Mouse (Mus musculus) stomach, postnatal 0 days (tissue): ENCODE results near the gene Rgs7bp. TPM values are rescaled to one million over a fixed set of nuclear protein-coding genes. Genes with fewer than 3 reads are reported as not detected.

ENCODE experiments used
- ATAC-seq: fragments of 200-750 bp; cut with Nextera tagmentation; 2 replicates; pipeline ENCODE4 v1.8.0; 2017; ENCODE audit not compliant: low FRiP score, low TSS enrichment
- DNase-seq: peaks from one replicate; pipeline ENCODE4 v3.0.0-alpha.2; 2016; ENCODE audit warnings: low spot score
- H3K27ac ChIP-seq: fragments of 300-500 bp; sonication (generic); replicated peaks from 2 replicates; pipeline ENCODE4 v1.5.1; 2014; ENCODE audit warnings: mild to moderate bottlenecking, control low read depth
- H3K27me3 ChIP-seq: fragments of 300-500 bp; sonication (generic); 2 replicates; pipeline ENCODE4 v1.6.1; 2014; ENCODE audit warnings: low read length; ENCODE audit not compliant: control insufficient read depth, insufficient read depth
- H3K36me3 ChIP-seq: fragments of 300-500 bp; sonication (generic); 2 replicates; pipeline ENCODE4 v1.6.1; 2014; ENCODE audit warnings: low read length, mixed read lengths; ENCODE audit not compliant: control insufficient read depth, insufficient read depth
- H3K4me1 ChIP-seq: fragments of 300-500 bp; sonication (generic); replicated peaks from 2 replicates; pipeline ENCODE4 v1.6.1; 2014; ENCODE audit warnings: antibody characterized with exemption; ENCODE audit not compliant: control insufficient read depth, insufficient read depth
- H3K4me2 ChIP-seq: fragments of 300-500 bp; sonication (generic); replicated peaks from 2 replicates; pipeline ENCODE4 v1.6.1; 2014; ENCODE audit warnings: low read depth, mild to moderate bottlenecking, control low read depth, moderate library complexity
- H3K4me3 ChIP-seq: fragments of 300-500 bp; sonication (generic); 2 replicates; pipeline ENCODE4 v1.5.1; 2014; ENCODE audit warnings: low read depth, low read length, control low read depth
- H3K9ac ChIP-seq: fragments of 300-500 bp; sonication (generic); 2 replicates; pipeline ENCODE4 v1.6.1; 2014; ENCODE audit warnings: mild to moderate bottlenecking, low read length, control low read depth, mixed read lengths
- H3K9me3 ChIP-seq: fragments of 300-500 bp; sonication (generic); 2 replicates; pipeline ENCODE4 v1.6.1; 2016; ENCODE audit warnings: low read length; ENCODE audit not compliant: control insufficient read depth
- CTCF ChIP-seq: IDR thresholded peaks from 2 replicates; pipeline ENCODE4 v1.5.1; 2016; ENCODE audit warnings: antibody characterized with exemption, low read depth, mild to moderate bottlenecking, moderate library complexity
- EP300 ChIP-seq: optimal IDR thresholded peaks from 2 replicates; pipeline ENCODE3; 2016; ENCODE audit warnings: antibody characterized with exemption
- WGBS: fragments of 180-500 bp; shearing (Covaris S2); extraction: QIAGEN DNeasy Blood & Tissue Kit; methylation state at CpG from one replicate; pipeline ENCODE4 v1.1.7; 2014; 5-methylcytosine and 5-hydroxymethylcytosine counted together
- polyA plus RNA-seq: library from polyadenylated mRNA; unstranded; fragments of >200 nt; fragmentation: Nextera tagmentation; extraction: Ambion mirVana; gene quantifications from 2 replicates; pipeline ENCODE4 v1.2.1, GENCODE M21; 2015

The Rgs7bp gene
- polyA plus RNA-seq, 1 experiment from 2014 or later: 1.5 TPM

DNA sequence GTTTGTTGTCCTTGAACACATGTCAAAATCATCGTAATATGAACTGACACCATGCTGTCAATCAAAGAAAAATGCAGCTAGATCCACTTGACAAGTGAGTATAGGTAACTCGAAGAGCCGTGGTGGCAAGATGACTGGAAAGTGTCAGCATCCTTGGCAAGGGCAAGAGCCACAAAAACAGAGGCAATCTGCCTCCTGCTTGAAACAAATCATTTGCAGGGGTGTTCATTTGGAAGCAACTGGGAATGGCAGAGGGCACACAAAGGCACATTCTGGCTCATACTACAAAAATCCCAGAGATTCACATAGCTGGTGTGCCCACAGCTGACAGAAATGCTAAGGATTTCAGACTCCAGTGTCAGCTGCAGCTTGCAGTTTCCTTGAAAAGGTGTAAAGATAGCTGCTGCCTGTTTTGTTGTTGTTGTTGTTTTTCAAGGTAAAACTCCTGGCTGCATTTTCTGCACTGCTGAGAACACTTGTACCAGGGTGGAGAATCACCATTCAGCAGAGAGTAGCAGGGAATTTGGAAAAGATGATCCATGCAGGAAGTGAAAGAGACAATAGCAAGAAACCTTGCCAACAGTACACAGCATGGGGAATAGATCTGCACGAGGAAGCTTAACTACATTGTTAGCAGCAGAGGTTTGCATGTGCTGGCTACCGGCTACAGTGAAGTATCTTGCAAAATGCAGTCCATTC is 52.4 kb downstream of the Rgs7bp start:
- no peaks in the 10 kb centered on the region for H3K36me3 ChIP-seq
- H3K27ac ChIP-seq: no peak overlapping the region
- TF ChIP-seq CTCF (no peak), EP300 (no peak)
- ATAC-seq: no peak
- no peak for DNase-seq
- no peaks in the 10 kb centered on the region for H3K27me3 ChIP-seq
- no peak overlapping the region for H3K4me3 ChIP-seq
- H3K9me3 ChIP-seq: no peaks in the 10 kb centered on the region
- H3K9ac ChIP-seq: no peak overlapping the region
- no peak overlapping the region for H3K4me2 ChIP-seq
- 70% methylated on average over 5 of the region's 5 CpGs for WGBS
- H3K4me1 ChIP-seq: no peaks in the 10 kb centered on the region

DNA sequence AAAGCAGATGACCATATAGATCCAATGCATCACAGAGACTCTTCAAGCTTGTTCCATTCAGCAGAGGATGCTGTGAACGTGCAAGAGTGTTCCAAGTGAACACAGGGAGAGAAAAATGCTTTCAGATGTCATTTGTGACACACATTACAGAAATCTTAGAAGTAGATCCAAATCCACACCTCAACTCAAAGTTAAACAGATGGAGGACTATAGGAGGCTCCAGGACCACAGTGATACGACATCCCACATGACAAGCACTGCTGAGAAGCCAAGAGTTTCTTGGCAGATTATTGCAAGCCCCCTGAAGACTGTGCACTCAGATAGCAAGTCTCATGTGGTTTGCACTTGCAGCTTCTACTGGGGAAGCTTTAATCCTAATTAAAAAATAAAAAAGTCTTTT is 53.0 kb downstream of the Rgs7bp start:
- DNase-seq (no peak), ATAC-seq (no peak)
- TF ChIP-seq CTCF: no peak
- no peak for TF ChIP-seq EP300
- Histone ChIP-seq H3K36me3 (no peaks in the 10 kb centered on the region), H3K4me1 (no peaks in the 10 kb centered on the region), H3K9ac (no peak overlapping the region), H3K27me3 (no peaks in the 10 kb centered on the region), H3K4me3 (no peak overlapping the region), H3K4me2 (no peak overlapping the region), H3K9me3 (no peaks in the 10 kb centered on the region), H3K27ac (no peak overlapping the region)
- 72% methylated on average over 2 of the region's 2 CpGs for WGBS

GRCm38 (mm10) chr13:104988811-104989258 is 65.9 kb downstream of the Rgs7bp start:
- H3K36me3 ChIP-seq: no peaks in the 10 kb centered on the region
- no peak overlapping the region for H3K27ac ChIP-seq
- no peak overlapping the region for H3K4me2 ChIP-seq
- H3K4me3 ChIP-seq: no peak overlapping the region
- H3K27me3 ChIP-seq: no peaks in the 10 kb centered on the region
- H3K9me3 ChIP-seq: no peaks in the 10 kb centered on the region
- DNase-seq (no peak), ATAC-seq (no peak)
- no peak for TF ChIP-seq CTCF
- no peak for TF ChIP-seq EP300
- no peak overlapping the region for H3K9ac ChIP-seq
- H3K4me1 ChIP-seq: no peaks in the 10 kb centered on the region
- WGBS: 54% methylated on average over 7 of the region's 7 CpGs

DNA sequence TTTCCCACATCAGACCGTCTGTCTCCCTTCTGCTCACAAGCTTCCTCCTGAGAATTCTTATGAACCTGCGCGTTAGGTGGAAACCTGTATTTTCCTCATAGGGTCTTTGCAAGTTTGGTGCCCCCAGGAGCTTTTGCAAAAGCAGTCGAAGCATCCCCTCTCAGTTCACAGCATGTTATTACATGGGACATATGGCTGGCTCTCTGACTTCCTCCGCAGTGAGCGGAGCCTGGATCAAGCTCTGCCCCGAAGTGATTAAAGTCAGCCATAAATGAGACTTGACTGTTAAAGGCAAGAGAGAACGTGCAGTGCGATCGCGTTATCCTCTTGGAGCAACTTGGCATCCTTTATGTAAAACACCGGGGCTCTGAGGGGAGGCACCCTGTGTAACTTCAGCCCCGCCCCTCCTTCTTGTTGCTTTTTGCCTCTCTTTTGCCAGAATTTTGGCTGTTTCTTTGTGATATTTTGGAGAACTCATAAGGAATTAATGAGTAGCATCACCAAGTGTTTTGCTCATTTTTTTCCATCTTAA is 66.7 kb downstream of the Rgs7bp start:
- 80% methylated on average over 13 of the region's 13 CpGs for WGBS
- H3K4me2 ChIP-seq: no peak overlapping the region
- no peak for TF ChIP-seq EP300
- TF ChIP-seq CTCF: no peak
- ATAC-seq (no peak), DNase-seq (no peak)
- H3K9me3 ChIP-seq: no peaks in the 10 kb centered on the region
- no peaks in the 10 kb centered on the region for H3K4me1 ChIP-seq
- H3K27me3 ChIP-seq: no peaks in the 10 kb centered on the region
- no peak overlapping the region for H3K9ac ChIP-seq
- no peak overlapping the region for H3K27ac ChIP-seq
- H3K36me3 ChIP-seq: no peaks in the 10 kb centered on the region
- no peak overlapping the region for H3K4me3 ChIP-seq

GRCm38 (mm10) chr13:104985691-104986090 is 69.0 kb downstream of the Rgs7bp start:
- Histone ChIP-seq H3K4me1 (no peaks in the 10 kb centered on the region), H3K27me3 (no peaks in the 10 kb centered on the region), H3K4me2 (no peak overlapping the region), H3K36me3 (no peaks in the 10 kb centered on the region), H3K9me3 (no peaks in the 10 kb centered on the region), H3K27ac (no peak overlapping the region), H3K9ac (no peak overlapping the region), H3K4me3 (no peak overlapping the region)
- TF ChIP-seq CTCF (no peak), EP300 (no peak)
- DNase-seq (no peak), ATAC-seq (no peak)
- 69% methylated on average over 4 of the region's 4 CpGs for WGBS

DNA sequence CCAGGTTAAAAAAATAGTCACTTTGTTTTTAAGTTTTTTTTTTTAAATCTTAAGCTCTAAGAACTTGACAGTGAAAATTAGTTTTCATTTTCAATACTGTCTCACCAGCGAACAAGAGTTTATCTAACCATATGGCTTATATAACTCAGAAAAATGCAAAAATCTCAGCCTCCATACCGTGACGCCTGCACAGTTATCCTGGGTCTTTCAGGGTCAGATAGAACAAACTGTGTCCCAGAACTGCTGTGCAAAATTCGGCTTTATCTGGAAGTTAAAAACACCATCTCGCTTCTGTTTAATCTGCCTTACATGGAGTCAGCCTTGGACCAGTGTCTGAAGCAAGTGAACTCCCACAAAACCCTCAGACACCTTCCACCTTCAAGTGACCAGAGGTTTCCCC is 70.7 kb downstream of the Rgs7bp start:
- no peak overlapping the region for H3K27ac ChIP-seq
- no peak for ATAC-seq
- H3K4me2 ChIP-seq: no peak overlapping the region
- TF ChIP-seq CTCF: no peak
- no peak for TF ChIP-seq EP300
- no peak overlapping the region for H3K4me3 ChIP-seq
- no peaks in the 10 kb centered on the region for H3K36me3 ChIP-seq
- H3K27me3 ChIP-seq: no peaks in the 10 kb centered on the region
- 67% methylated on average over 5 of the region's 5 CpGs for WGBS
- H3K9ac ChIP-seq: no peak overlapping the region
- H3K9me3 ChIP-seq: no peaks in the 10 kb centered on the region
- no peaks in the 10 kb centered on the region for H3K4me1 ChIP-seq
- no peak for DNase-seq
